Mouse (Mus musculus) forebrain, embryonic 14.5 days (tissue): ENCODE data around the gene Ptprb. TPM values are rescaled to one million over a fixed set of nuclear protein-coding genes. Genes with fewer than 3 reads are reported as not detected.

Source experiments
- ATAC-seq: fragments of 200-750 bp; cut with Nextera tagmentation; 2 replicates; pipeline ENCODE4 v1.8.0; 2017; ENCODE audit warnings: mild to moderate bottlenecking, moderate library complexity
- DNase-seq: peaks from one replicate; pipeline ENCODE4 v3.0.0-alpha.2; 2015; ENCODE audit warnings: low spot score
- H3K27ac ChIP-seq: fragments of 300-500 bp; sonication (generic); 2 replicates; pipeline ENCODE4 v1.5.1; 2014; ENCODE audit warnings: low read depth, mild to moderate bottlenecking, control low read depth, low read length, moderate library complexity
- H3K27me3 ChIP-seq: fragments of 300-500 bp; sonication (generic); replicated peaks from 2 replicates; pipeline ENCODE4 v1.6.1; 2014; ENCODE audit warnings: low read length, control low read depth, mixed read lengths; ENCODE audit not compliant: control insufficient read depth, insufficient read depth
- H3K36me3 ChIP-seq: fragments of 300-500 bp; sonication (generic); 2 replicates; pipeline ENCODE4 v1.6.1; 2014; ENCODE audit warnings: low read length, control low read depth; ENCODE audit not compliant: control insufficient read depth, insufficient read depth
- H3K4me1 ChIP-seq: fragments of 300-500 bp; sonication (generic); 2 replicates; pipeline ENCODE4 v1.6.1; 2014; ENCODE audit warnings: antibody characterized with exemption, low read length, control low read depth; ENCODE audit not compliant: control insufficient read depth, insufficient read depth
- H3K4me2 ChIP-seq: fragments of 300-500 bp; sonication (generic); 2 replicates; pipeline ENCODE4 v1.6.1; 2014; ENCODE audit warnings: mild to moderate bottlenecking, control low read depth, low read length
- H3K4me3 ChIP-seq: fragments of 300-500 bp; sonication (generic); 2 replicates; pipeline ENCODE4 v1.5.1; 2014; ENCODE audit warnings: low read depth, low read length, control low read depth
- H3K9ac ChIP-seq: fragments of 300-500 bp; sonication (generic); 2 replicates; pipeline ENCODE4 v1.6.1; 2014; ENCODE audit warnings: mild to moderate bottlenecking, low read length, control low read depth, moderate library complexity
- H3K9me3 ChIP-seq: fragments of 300-500 bp; sonication (generic); replicated peaks from 2 replicates; pipeline ENCODE4 v1.6.1; 2016; ENCODE audit warnings: low read length, control low read depth, mixed read lengths; ENCODE audit not compliant: control insufficient read depth
- WGBS: fragments of 180-500 bp; shearing (Covaris S2); extraction: QIAGEN DNeasy Blood & Tissue Kit; methylation state at CpG from one replicate; pipeline ENCODE4 v1.1.7; 2014; 5-methylcytosine and 5-hydroxymethylcytosine counted together
- polyA plus RNA-seq: library from polyadenylated mRNA; unstranded; fragments of >200 nt; fragmentation: Nextera tagmentation; extraction: Ambion mirVana; gene quantifications from 2 replicates; pipeline ENCODE4 v1.2.1, GENCODE M21; 2014

Gene Ptprb
- polyA plus RNA-seq, 1 experiment from 2014 or later: 1.5 TPM

GRCm38 (mm10) chr10:116374111-116374510 lies 98.8 kb downstream of the Ptprb start:
- Histone ChIP-seq H3K4me3 (no peak overlapping the region), H3K36me3 (no peaks in the 10 kb centered on the region), H3K4me2 (no peak overlapping the region), H3K9me3 (no peaks in the 10 kb centered on the region), H3K27ac (no peak overlapping the region), H3K4me1 (peaks cover 7% of the 10 kb centered on the region), H3K27me3 (no peaks in the 10 kb centered on the region), H3K9ac (no peak overlapping the region)
- DNase-seq (no peak), ATAC-seq (no peak)
- WGBS: 91% methylated on average over 6 of the region's 6 CpGs

GRCm38 (mm10) chr10:116376853-116377252 lies 101.5 kb downstream of the Ptprb start:
- Histone ChIP-seq H3K4me3 (no peak overlapping the region), H3K27me3 (no peaks in the 10 kb centered on the region; the same call in 1 of the 2 replicates), H3K4me1 (no peaks in the 10 kb centered on the region), H3K9ac (no peak overlapping the region), H3K27ac (no peak overlapping the region), H3K36me3 (no peaks in the 10 kb centered on the region), H3K4me2 (no peak overlapping the region), H3K9me3 (no peaks in the 10 kb centered on the region)
- no peak for DNase-seq
- ATAC-seq: no peak
- 57% methylated on average over 4 of the region's 4 CpGs for WGBS

- Histone ChIP-seq H3K27ac (no peak overlapping the region), H3K27me3 (no peaks in the 10 kb centered on the region; the same call in 1 of the 2 replicates), H3K4me3 (no peak overlapping the region), H3K9ac (no peak overlapping the region), H3K4me2 (no peak overlapping the region), H3K4me1 (peaks cover 8% of the 10 kb centered on the region; the same call in 1 of the 2 replicates), H3K36me3 (no peaks in the 10 kb centered on the region), H3K9me3 (no peaks in the 10 kb centered on the region)
- WGBS: 38% methylated on average over 13 of the region's 13 CpGs
- DNase-seq (peak; percentile 68), ATAC-seq (peak; percentile 51; the same call in 1 of the 2 replicates)
Observed at GRCm38 (mm10) chr10:116382826-116383685, 107.7 kb downstream of the Ptprb start.

- WGBS: 84% methylated on average over 4 of the region's 4 CpGs
- no peaks in the 10 kb centered on the region for H3K9me3 ChIP-seq
- H3K9ac ChIP-seq: no peak overlapping the region
- H3K36me3 ChIP-seq: no peaks in the 10 kb centered on the region
- no peak overlapping the region for H3K27ac ChIP-seq
- no peak overlapping the region for H3K4me2 ChIP-seq
- no peak for ATAC-seq
- H3K27me3 ChIP-seq: no peaks in the 10 kb centered on the region; the same call in 1 of the 2 replicates
- H3K4me3 ChIP-seq: no peak overlapping the region
- no peak for DNase-seq
- peaks cover 8% of the 10 kb centered on the region; the same call in 1 of the 2 replicates for H3K4me1 ChIP-seq
Observed at GRCm38 (mm10) chr10:116384401-116384800, 109.1 kb downstream of the Ptprb start.

GRCm38 (mm10) chr10:116386391-116386885 lies 111.1 kb downstream of the Ptprb start:
- WGBS: 14% methylated on average over 7 of the region's 7 CpGs
- peaks cover 8% of the 10 kb centered on the region; the same call in 1 of the 2 replicates for H3K4me1 ChIP-seq
- no peaks in the 10 kb centered on the region for H3K27me3 ChIP-seq
- H3K9ac ChIP-seq: no peak overlapping the region
- DNase-seq: peak; percentile 83
- no peak overlapping the region for H3K27ac ChIP-seq
- no peak overlapping the region for H3K4me3 ChIP-seq
- peak; percentile 55; the same call in 1 of the 2 replicates for ATAC-seq
- H3K36me3 ChIP-seq: no peaks in the 10 kb centered on the region
- no peaks in the 10 kb centered on the region for H3K9me3 ChIP-seq
- H3K4me2 ChIP-seq: no peak overlapping the region

GRCm38 (mm10) chr10:116388840-116389239 lies 113.5 kb downstream of the Ptprb start:
- Histone ChIP-seq H3K4me2 (no peak overlapping the region), H3K27me3 (no peaks in the 10 kb centered on the region), H3K36me3 (no peaks in the 10 kb centered on the region), H3K4me3 (no peak overlapping the region), H3K27ac (no peak overlapping the region), H3K4me1 (peaks cover 11% of the 10 kb centered on the region; the same call in 1 of the 2 replicates), H3K9me3 (no peaks in the 10 kb centered on the region), H3K9ac (no peak overlapping the region)
- 68% methylated on average over 6 of the region's 6 CpGs for WGBS
- ATAC-seq (no peak), DNase-seq (no peak)

- Histone ChIP-seq H3K27me3 (no peaks in the 10 kb centered on the region), H3K4me1 (peaks cover 7% of the 10 kb centered on the region), H3K4me2 (no peak overlapping the region), H3K9me3 (no peaks in the 10 kb centered on the region), H3K4me3 (no peak overlapping the region), H3K27ac (no peak overlapping the region), H3K36me3 (no peaks in the 10 kb centered on the region), H3K9ac (no peak overlapping the region)
- peak; percentile 54 for DNase-seq
- ATAC-seq: no peak
- WGBS: 59% methylated on average over 9 of the region's 9 CpGs
Observed at GRCm38 (mm10) chr10:116393790-116394475, 118.6 kb downstream of the Ptprb start.

GRCm38 (mm10) chr10:116394585-116394984 lies 119.3 kb downstream of the Ptprb start:
- DNase-seq (no peak), ATAC-seq (no peak)
- no peak overlapping the region for H3K9ac ChIP-seq
- H3K4me2 ChIP-seq: no peak overlapping the region
- no peaks in the 10 kb centered on the region for H3K36me3 ChIP-seq
- no peak overlapping the region for H3K27ac ChIP-seq
- H3K9me3 ChIP-seq: no peaks in the 10 kb centered on the region
- no peak overlapping the region for H3K4me3 ChIP-seq
- peaks cover 7% of the 10 kb centered on the region for H3K4me1 ChIP-seq
- H3K27me3 ChIP-seq: no peaks in the 10 kb centered on the region
- WGBS: 18% methylated on average over 4 of the region's 4 CpGs
